ENCODE assay signal across 8 mouse cellular contexts in the genomic region with DNA sequence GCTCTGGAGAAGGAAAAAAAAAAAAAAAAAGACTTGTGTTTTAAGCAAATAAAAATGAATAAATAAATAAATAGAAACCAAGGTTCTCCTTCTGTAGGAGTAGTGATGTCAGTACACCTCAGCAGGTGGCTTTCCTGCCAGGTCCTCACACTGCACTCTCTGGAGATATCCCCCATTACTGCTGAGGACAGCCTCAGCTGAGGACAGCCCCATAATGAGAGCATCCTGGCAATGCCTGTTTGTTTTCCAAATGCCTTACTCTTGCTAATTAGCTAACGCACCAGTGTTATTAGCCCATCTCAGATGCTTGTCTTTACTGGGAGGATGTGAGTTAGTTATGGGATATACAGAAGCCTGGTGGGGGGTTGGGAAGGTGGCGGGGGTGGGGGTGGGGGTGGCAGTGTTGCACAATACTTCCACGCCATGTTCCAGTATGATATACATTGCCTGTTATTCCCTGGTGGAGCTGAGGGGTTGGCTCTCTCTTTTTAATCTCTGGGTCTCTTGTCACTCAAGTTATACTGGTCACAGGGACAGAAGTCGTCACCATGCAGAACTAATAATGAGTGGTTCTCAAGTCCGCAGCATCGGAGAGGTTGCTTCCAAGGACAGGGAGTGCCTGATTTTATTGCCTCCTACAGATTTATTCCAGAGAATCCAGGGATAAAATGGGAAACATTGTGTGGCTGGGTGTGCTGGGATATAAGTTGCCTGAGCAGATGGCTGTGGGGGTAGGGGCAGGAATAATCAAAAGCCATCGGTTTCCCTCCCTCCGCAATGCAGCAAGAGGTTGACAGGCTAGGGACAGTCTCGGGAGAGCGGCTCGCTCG.
DNase-seq lines count a peak whose midpoint lies in the region; ATAC-seq and TF ChIP-seq lines count a peak whose summit lies in the region.

No protein-coding gene starts in this region.

- H3K36me3 ChIP-seq in heart, embryonic 10.5 days, result no peaks in the 10 kb centered on the region
- H3K36me3 ChIP-seq in limb, embryonic 13.5 days, result no peaks in the 10 kb centered on the region

- intact Hi-C loops in heart, postnatal 14 days (cut with DNase I), result no loop called here

- ATAC-seq in limb, embryonic 13.5 days (ENCODE audit: low FRiP score, low read depth), result no peak

- H3K27me3 ChIP-seq in heart, embryonic 10.5 days (ENCODE audit: insufficient read depth, poor library complexity, severe bottlenecking), result no peaks in the 10 kb centered on the region
- no peaks in the 10 kb centered on the region for H3K27me3 ChIP-seq in cerebellum, adult 2 months (ENCODE audit: control insufficient read depth, insufficient read depth, low read length)
- peaks cover 3% of the 10 kb centered on the region; the same call in 1 of the 2 replicates for H3K27me3 ChIP-seq in limb, embryonic 13.5 days

- TF ChIP-seq CTCF in cerebellum, adult 2 months (IDR thresholded peaks at IDR 0.05; ENCODE audit: borderline replicate concordance, insufficient read depth, low read depth, low read length), result no peak

- TF ChIP-seq POLR2A in cerebellum, adult 2 months (IDR thresholded peaks at IDR 0.05; ENCODE audit: borderline replicate concordance, insufficient read depth, low read length), result peak; percentile 47; the same call in 1 of the 2 replicates

- H3K4me2 ChIP-seq in limb, embryonic 13.5 days (replicated peaks), result peak overlapping the region; percentile 43

- 20% methylated on average over 12 of the region's 12 CpGs for WGBS in heart, embryonic 10.5 days
- 3% methylated on average over 12 of the region's 12 CpGs for WGBS in cerebellum, adult 2 months
- 11% methylated on average over 12 of the region's 12 CpGs for WGBS in limb, embryonic 13.5 days

- peak overlapping the region; percentile 32; the same call in 1 of the 2 replicates for H3K4me3 ChIP-seq in heart, embryonic 10.5 days
- peak overlapping the region; percentile 52 for H3K4me3 ChIP-seq in cerebellum, adult 2 months (replicated peaks; ENCODE audit: insufficient read depth, low read depth, low read length)
- no peak overlapping the region for H3K4me3 ChIP-seq in limb, embryonic 13.5 days

- DNase-seq in heart, embryonic 10.5 days (ENCODE audit: low spot score), result no peak
- DNase-seq in heart, postnatal 14 days, result no peak
- peak; percentile 76 to 80 for DNase-seq in cerebellum, adult 2 months
- DNase-seq in frontal cortex, postnatal 36 days (ENCODE audit: low spot score in 2 of 2), result peak; percentile 66 to 80
- DNase-seq in urinary bladder, postnatal 14 days (ENCODE audit: low spot score), result no peak
- DNase-seq in MN1 (ENCODE audit: low spot score), result no peak
- no peak for DNase-seq in kidney, postnatal 10 days

- H3K9me3 ChIP-seq in heart, embryonic 10.5 days, result no peaks in the 10 kb centered on the region
- H3K9me3 ChIP-seq in limb, embryonic 13.5 days, result peaks cover 2% of the 10 kb centered on the region; the same call in 1 of the 2 replicates

- peaks cover 16% of the 10 kb centered on the region for H3K4me1 ChIP-seq in heart, embryonic 10.5 days
- H3K4me1 ChIP-seq in cerebellum, adult 2 months (ENCODE audit: control insufficient read depth, insufficient read depth, low read length), result peaks cover 9% of the 10 kb centered on the region
- peaks cover 12% of the 10 kb centered on the region; the same call in 1 of the 2 replicates for H3K4me1 ChIP-seq in limb, embryonic 13.5 days

- H3K27ac ChIP-seq in heart, embryonic 10.5 days, result no peak overlapping the region; the same call in 1 of the 2 replicates
- H3K27ac ChIP-seq in cerebellum, adult 2 months (ENCODE audit: insufficient read depth, low read length), result peak overlapping the region; percentile 88
- no peak overlapping the region for H3K27ac ChIP-seq in limb, embryonic 13.5 days

- H3K9ac ChIP-seq in limb, embryonic 13.5 days, result no peak overlapping the region

Comparison
In these comparisons a context has a peak if more than half of its experiments do, and no peak if none do; other contexts are left out.
1. DNase-seq: peak in cerebellum, adult 2 months (2 of 2) and frontal cortex, postnatal 36 days (2 of 2); none in heart, embryonic 10.5 days (single experiment), heart, postnatal 14 days (0 of 2), urinary bladder, postnatal 14 days (single experiment), MN1 (single experiment) and kidney, postnatal 10 days (single experiment).